Mouse (Mus musculus) erythroblast, embryonic 14.5 days (primary cell): ENCODE data around the gene Tmcc1.

Experiments used
- GATA1 ChIP-seq: IDR thresholded peaks from 2 replicates; pipeline ENCODE4 v1.6.1; 2012; ENCODE audit warnings: low read length, inconsistent platforms, mixed read lengths
- TAL1 ChIP-seq: IDR thresholded peaks from 3 replicates; pipeline ENCODE4 v1.6.1; 2012; ENCODE audit warnings: low read length, inconsistent platforms, mixed read lengths

DNA sequence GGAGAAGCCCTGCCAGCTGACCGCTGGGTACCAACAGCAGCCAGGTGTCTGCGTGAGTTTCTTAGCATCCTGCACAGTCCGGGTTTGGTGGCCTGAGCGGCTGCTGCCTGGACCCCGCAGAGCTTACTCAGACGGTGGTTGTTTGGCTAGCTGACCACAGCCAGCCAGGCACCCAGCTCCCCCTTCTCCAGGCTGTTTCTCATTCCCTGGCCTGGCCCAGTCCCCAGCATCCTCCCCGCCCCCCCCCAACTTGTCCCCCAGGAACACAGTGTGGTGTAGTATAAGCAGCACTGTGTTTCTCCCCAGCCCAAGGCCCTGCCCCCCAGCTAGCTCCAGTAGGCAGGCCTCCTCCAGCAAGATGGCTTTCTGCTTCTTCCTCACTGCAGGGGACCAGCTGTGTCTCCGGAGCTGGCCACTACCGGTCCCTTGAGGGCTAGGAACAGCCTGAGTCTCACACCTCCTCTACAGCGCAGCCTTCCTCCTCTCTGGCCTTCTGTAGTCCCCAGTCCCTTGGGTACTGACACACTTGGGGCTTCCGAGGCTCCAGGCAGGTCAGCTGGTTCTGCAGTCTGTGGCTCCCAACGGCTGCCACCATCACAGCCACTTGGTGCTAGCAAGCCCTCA is 206.7 kb downstream of the Tmcc1 start:
- TF ChIP-seq TAL1 = no peak
- TF ChIP-seq GATA1 = no peak
